Mouse (Mus musculus): ENCODE results near the gene Pibf1. TPM values are rescaled to one million over a fixed set of nuclear protein-coding genes. Genes with fewer than 3 reads are reported as not detected.

Pibf1 gene
- polyA plus RNA-seq, 1 experiment from 2014 or later, result 13.7 TPM

GRCm38 (mm10) chr14:99266749-99267148 lies 167.5 kb downstream of the Pibf1 start:
- no peak overlapping the region for H3K27ac ChIP-seq (ENCODE audit: low read length)
- no peak overlapping the region for H3K4me3 ChIP-seq (replicated peaks; ENCODE audit: low read length)
- H3K4me2 ChIP-seq (ENCODE audit: low read depth, low read length), result no peak overlapping the region
- no peaks in the 10 kb centered on the region for H3K36me3 ChIP-seq (ENCODE audit: control insufficient read depth, insufficient read depth, low read length)
- no peaks in the 10 kb centered on the region for H3K9me3 ChIP-seq (replicated peaks; ENCODE audit: control insufficient read depth, low read length)
- no peak for ATAC-seq (ENCODE audit: insufficient read depth, low FRiP score)
- no peaks in the 10 kb centered on the region for H3K4me1 ChIP-seq (ENCODE audit: control insufficient read depth, insufficient read depth, low read length)
- H3K9ac ChIP-seq (ENCODE audit: low read length), result no peak overlapping the region
- no peaks in the 10 kb centered on the region for H3K27me3 ChIP-seq (ENCODE audit: control insufficient read depth, insufficient read depth, low read length)
- WGBS, result 77% methylated on average over 5 of the region's 5 CpGs

- no peak for ATAC-seq (ENCODE audit: insufficient read depth, low FRiP score)
- WGBS, result 73% methylated on average over 2 of the region's 2 CpGs
- Histone ChIP-seq H3K9ac (ENCODE audit: low read length) (no peak overlapping the region), H3K9me3 (replicated peaks; ENCODE audit: control insufficient read depth, low read length) (no peaks in the 10 kb centered on the region), H3K36me3 (ENCODE audit: control insufficient read depth, insufficient read depth, low read length) (no peaks in the 10 kb centered on the region), H3K27ac (ENCODE audit: low read length) (no peak overlapping the region), H3K4me2 (ENCODE audit: low read depth, low read length) (no peak overlapping the region), H3K27me3 (ENCODE audit: control insufficient read depth, insufficient read depth, low read length) (no peaks in the 10 kb centered on the region), H3K4me1 (ENCODE audit: control insufficient read depth, insufficient read depth, low read length) (no peaks in the 10 kb centered on the region), H3K4me3 (replicated peaks; ENCODE audit: low read length) (no peak overlapping the region)
Observed at GRCm38 (mm10) chr14:99274056-99274455, 174.8 kb downstream of the Pibf1 start.

- Histone ChIP-seq H3K36me3 (ENCODE audit: control insufficient read depth, insufficient read depth, low read length) (no peaks in the 10 kb centered on the region), H3K9ac (ENCODE audit: low read length) (no peak overlapping the region), H3K9me3 (replicated peaks; ENCODE audit: control insufficient read depth, low read length) (no peaks in the 10 kb centered on the region), H3K4me1 (ENCODE audit: control insufficient read depth, insufficient read depth, low read length) (no peaks in the 10 kb centered on the region), H3K27ac (ENCODE audit: low read length) (no peak overlapping the region), H3K4me3 (replicated peaks; ENCODE audit: low read length) (no peak overlapping the region), H3K27me3 (ENCODE audit: control insufficient read depth, insufficient read depth, low read length) (no peaks in the 10 kb centered on the region), H3K4me2 (ENCODE audit: low read depth, low read length) (no peak overlapping the region)
- 27% methylated on average over 4 of the region's 4 CpGs for WGBS
- ATAC-seq (ENCODE audit: insufficient read depth, low FRiP score), result no peak
Observed at GRCm38 (mm10) chr14:99275827-99276226, 176.6 kb downstream of the Pibf1 start.

- H3K36me3 ChIP-seq (ENCODE audit: control insufficient read depth, insufficient read depth, low read length), result no peaks in the 10 kb centered on the region
- no peak overlapping the region for H3K4me2 ChIP-seq (ENCODE audit: low read depth, low read length)
- no peak overlapping the region for H3K27ac ChIP-seq (ENCODE audit: low read length)
- H3K4me1 ChIP-seq (ENCODE audit: control insufficient read depth, insufficient read depth, low read length), result no peaks in the 10 kb centered on the region
- no peak overlapping the region for H3K4me3 ChIP-seq (replicated peaks; ENCODE audit: low read length)
- no peaks in the 10 kb centered on the region for H3K27me3 ChIP-seq (ENCODE audit: control insufficient read depth, insufficient read depth, low read length)
- no peaks in the 10 kb centered on the region for H3K9me3 ChIP-seq (replicated peaks; ENCODE audit: control insufficient read depth, low read length)
- WGBS, result 46% methylated on average over 9 of the region's 9 CpGs
- no peak overlapping the region for H3K9ac ChIP-seq (ENCODE audit: low read length)
- ATAC-seq (ENCODE audit: insufficient read depth, low FRiP score), result no peak
Observed at GRCm38 (mm10) chr14:99278312-99278711, 179.1 kb downstream of the Pibf1 start.

- Histone ChIP-seq H3K4me3 (replicated peaks; ENCODE audit: low read length) (no peak overlapping the region), H3K9ac (ENCODE audit: low read length) (no peak overlapping the region), H3K9me3 (replicated peaks; ENCODE audit: control insufficient read depth, low read length) (no peaks in the 10 kb centered on the region), H3K4me2 (ENCODE audit: low read depth, low read length) (no peak overlapping the region), H3K4me1 (ENCODE audit: control insufficient read depth, insufficient read depth, low read length) (no peaks in the 10 kb centered on the region), H3K27ac (ENCODE audit: low read length) (no peak overlapping the region), H3K27me3 (ENCODE audit: control insufficient read depth, insufficient read depth, low read length) (no peaks in the 10 kb centered on the region), H3K36me3 (ENCODE audit: control insufficient read depth, insufficient read depth, low read length) (no peaks in the 10 kb centered on the region)
- no peak for ATAC-seq (ENCODE audit: insufficient read depth, low FRiP score)
- WGBS, result 53% methylated on average over 12 of the region's 12 CpGs
Observed at GRCm38 (mm10) chr14:99278763-99279486, 179.7 kb downstream of the Pibf1 start.

GRCm38 (mm10) chr14:99280399-99280798 lies 181.2 kb downstream of the Pibf1 start:
- Histone ChIP-seq H3K9ac (ENCODE audit: low read length) (no peak overlapping the region), H3K27me3 (ENCODE audit: control insufficient read depth, insufficient read depth, low read length) (no peaks in the 10 kb centered on the region), H3K4me2 (ENCODE audit: low read depth, low read length) (no peak overlapping the region), H3K27ac (ENCODE audit: low read length) (no peak overlapping the region), H3K4me1 (ENCODE audit: control insufficient read depth, insufficient read depth, low read length) (no peaks in the 10 kb centered on the region), H3K36me3 (ENCODE audit: control insufficient read depth, insufficient read depth, low read length) (no peaks in the 10 kb centered on the region), H3K4me3 (replicated peaks; ENCODE audit: low read length) (no peak overlapping the region), H3K9me3 (replicated peaks; ENCODE audit: control insufficient read depth, low read length) (no peaks in the 10 kb centered on the region)
- no peak for ATAC-seq (ENCODE audit: insufficient read depth, low FRiP score)
- WGBS, result 61% methylated on average over 5 of the region's 5 CpGs

- Histone ChIP-seq H3K4me3 (replicated peaks; ENCODE audit: low read length) (no peak overlapping the region), H3K36me3 (ENCODE audit: control insufficient read depth, insufficient read depth, low read length) (no peaks in the 10 kb centered on the region), H3K4me2 (ENCODE audit: low read depth, low read length) (no peak overlapping the region), H3K9ac (ENCODE audit: low read length) (no peak overlapping the region), H3K9me3 (replicated peaks; ENCODE audit: control insufficient read depth, low read length) (no peaks in the 10 kb centered on the region), H3K27me3 (ENCODE audit: control insufficient read depth, insufficient read depth, low read length) (no peaks in the 10 kb centered on the region), H3K27ac (ENCODE audit: low read length) (no peak overlapping the region), H3K4me1 (ENCODE audit: control insufficient read depth, insufficient read depth, low read length) (no peaks in the 10 kb centered on the region)
- peak; percentile 37; the same call in 1 of the 2 replicates for ATAC-seq (ENCODE audit: insufficient read depth, low FRiP score)
- WGBS, result 75% methylated on average over 5 of the region's 5 CpGs
Observed at GRCm38 (mm10) chr14:99280825-99281433, 181.7 kb downstream of the Pibf1 start.

- no peaks in the 10 kb centered on the region for H3K4me1 ChIP-seq (ENCODE audit: control insufficient read depth, insufficient read depth, low read length)
- no peak for ATAC-seq (ENCODE audit: insufficient read depth, low FRiP score)
Observed at GRCm38 (mm10) chr14:99285486-99285885, 186.3 kb downstream of the Pibf1 start.

GRCm38 (mm10) chr14:99292176-99292575 lies 193.0 kb downstream of the Pibf1 start:
- Histone ChIP-seq H3K4me3 (replicated peaks; ENCODE audit: low read length) (no peak overlapping the region), H3K36me3 (ENCODE audit: control insufficient read depth, insufficient read depth, low read length) (no peaks in the 10 kb centered on the region), H3K9ac (ENCODE audit: low read length) (no peak overlapping the region), H3K27me3 (ENCODE audit: control insufficient read depth, insufficient read depth, low read length) (no peaks in the 10 kb centered on the region), H3K4me1 (ENCODE audit: control insufficient read depth, insufficient read depth, low read length) (no peaks in the 10 kb centered on the region), H3K4me2 (ENCODE audit: low read depth, low read length) (no peak overlapping the region), H3K27ac (ENCODE audit: low read length) (no peak overlapping the region), H3K9me3 (replicated peaks; ENCODE audit: control insufficient read depth, low read length) (no peaks in the 10 kb centered on the region)
- no peak for ATAC-seq (ENCODE audit: insufficient read depth, low FRiP score)
- 91% methylated on average over 5 of the region's 5 CpGs for WGBS

More at GRCm38 (mm10) chr14:99285486-99285885, 186.3 kb downstream of the Pibf1 start:
- Histone ChIP-seq H3K27me3 (ENCODE audit: control insufficient read depth, insufficient read depth, low read length) (no peaks in the 10 kb centered on the region), H3K9me3 (replicated peaks; ENCODE audit: control insufficient read depth, low read length) (no peaks in the 10 kb centered on the region), H3K4me3 (replicated peaks; ENCODE audit: low read length) (no peak overlapping the region), H3K9ac (ENCODE audit: low read length) (no peak overlapping the region), H3K36me3 (ENCODE audit: control insufficient read depth, insufficient read depth, low read length) (no peaks in the 10 kb centered on the region), H3K27ac (ENCODE audit: low read length) (no peak overlapping the region), H3K4me2 (ENCODE audit: low read depth, low read length) (no peak overlapping the region)
- WGBS, result 88% methylated on average over 4 of the region's 4 CpGs
